Mouse (Mus musculus) hindbrain, embryonic 16.5 days (tissue): Measurements from ENCODE around the gene Kcnh5. TPM values are rescaled to one million over a fixed set of nuclear protein-coding genes. Genes with fewer than 3 reads are reported as not detected.
A peak's percentile ranks its signal among the peaks of the same experiment; 100 is the strongest.

ENCODE experiments used
- ATAC-seq: fragments of 200-750 bp; cut with Nextera tagmentation; 2 replicates; pipeline ENCODE4 v1.8.0; 2017; ENCODE audit warnings: moderate TSS enrichment, moderate library complexity
- H3K27ac ChIP-seq: fragments of 300-500 bp; sonication (generic); 2 replicates; pipeline ENCODE4 v1.5.1; 2014; ENCODE audit warnings: low read depth, mild to moderate bottlenecking, control low read depth, low read length, moderate library complexity
- H3K27me3 ChIP-seq: fragments of 300-500 bp; sonication (generic); replicated peaks from 2 replicates; pipeline ENCODE4 v1.6.1; 2014; ENCODE audit warnings: low read length; ENCODE audit not compliant: control insufficient read depth, insufficient read depth
- H3K36me3 ChIP-seq: fragments of 300-500 bp; sonication (generic); 2 replicates; pipeline ENCODE4 v1.6.1; 2014; ENCODE audit warnings: mild to moderate bottlenecking, low read length, moderate library complexity, mixed read lengths; ENCODE audit not compliant: control insufficient read depth, insufficient read depth
- H3K4me1 ChIP-seq: fragments of 300-500 bp; sonication (generic); 2 replicates; pipeline ENCODE4 v1.6.1; 2014; ENCODE audit warnings: low read depth, low read length; ENCODE audit not compliant: control insufficient read depth, insufficient read depth
- H3K4me2 ChIP-seq: fragments of 300-500 bp; sonication (generic); 2 replicates; pipeline ENCODE4 v1.6.1; 2014; ENCODE audit warnings: mild to moderate bottlenecking, low read length, control low read depth, moderate library complexity
- H3K4me3 ChIP-seq: fragments of 300-500 bp; sonication (generic); 2 replicates; pipeline ENCODE4 v1.5.1; 2014; ENCODE audit warnings: mild to moderate bottlenecking, low read length, control low read depth, moderate library complexity
- H3K9ac ChIP-seq: fragments of 300-500 bp; sonication (generic); 2 replicates; pipeline ENCODE4 v1.6.1; 2014; ENCODE audit warnings: low read depth, mild to moderate bottlenecking, control low read depth, low read length, moderate library complexity
- H3K9me3 ChIP-seq: fragments of 300-500 bp; sonication (generic); 2 replicates; pipeline ENCODE4 v1.6.1; 2014; ENCODE audit warnings: mild to moderate bottlenecking, low read length, moderate library complexity; ENCODE audit not compliant: control insufficient read depth
- whole genome bisulfite sequencing: fragments of 180-500 bp; shearing (Covaris S2); extraction: QIAGEN DNeasy Blood & Tissue Kit; methylation state at CpG from one replicate; pipeline ENCODE4 v1.1.7; 2014; 5-methylcytosine and 5-hydroxymethylcytosine counted together
- polyA plus RNA-seq: library from polyadenylated mRNA; unstranded; fragments of >200 nt; fragmentation: Nextera tagmentation; extraction: Ambion mirVana; gene quantifications from 2 replicates; pipeline ENCODE4 v1.2.1, GENCODE M21; 2015

The Kcnh5 gene
- polyA plus RNA-seq, 1 experiment from 2014 or later = 4.3 TPM

GRCm38 (mm10) chr12:75031970-75032864, 144.9 kb downstream of the Kcnh5 start:
- H3K9me3 ChIP-seq = peaks cover 3% of the 10 kb centered on the region; the same call in 1 of the 2 replicates
- H3K9ac ChIP-seq = no peak overlapping the region
- no peak overlapping the region for H3K4me2 ChIP-seq
- no peak overlapping the region for H3K27ac ChIP-seq
- WGBS = 46% methylated on average over 8 of the region's 8 CpGs
- no peaks in the 10 kb centered on the region for H3K36me3 ChIP-seq
- no peak overlapping the region for H3K4me3 ChIP-seq
- no peaks in the 10 kb centered on the region for H3K27me3 ChIP-seq
- H3K4me1 ChIP-seq = no peaks in the 10 kb centered on the region
- peak; percentile 65 for ATAC-seq

- Histone ChIP-seq H3K27ac (no peak overlapping the region), H3K4me2 (no peak overlapping the region), H3K9ac (no peak overlapping the region), H3K9me3 (no peaks in the 10 kb centered on the region), H3K27me3 (no peaks in the 10 kb centered on the region), H3K36me3 (no peaks in the 10 kb centered on the region), H3K4me3 (no peak overlapping the region), H3K4me1 (no peaks in the 10 kb centered on the region)
- no peak for ATAC-seq
- 94% methylated on average over 3 of the region's 3 CpGs for WGBS
These were observed 205.9 kb downstream of the Kcnh5 start for GRCm38 (mm10) chr12:74971187-74971586.

- no peaks in the 10 kb centered on the region for H3K36me3 ChIP-seq
- ATAC-seq = no peak
- no peak overlapping the region for H3K9ac ChIP-seq
- H3K4me1 ChIP-seq = no peaks in the 10 kb centered on the region
- no peaks in the 10 kb centered on the region for H3K9me3 ChIP-seq
- no peak overlapping the region for H3K4me3 ChIP-seq
- no peak overlapping the region for H3K4me2 ChIP-seq
- no peak overlapping the region for H3K27ac ChIP-seq
- 76% methylated on average over 4 of the region's 4 CpGs for WGBS
- no peaks in the 10 kb centered on the region for H3K27me3 ChIP-seq
These were observed 207.7 kb downstream of the Kcnh5 start for GRCm38 (mm10) chr12:74969420-74969819.

GRCm38 (mm10) chr12:74966266-74966665, 210.9 kb downstream of the Kcnh5 start:
- WGBS = 73% methylated on average over 2 of the region's 2 CpGs
- H3K4me2 ChIP-seq = no peak overlapping the region
- H3K4me3 ChIP-seq = no peak overlapping the region
- no peaks in the 10 kb centered on the region for H3K4me1 ChIP-seq
- H3K9me3 ChIP-seq = no peaks in the 10 kb centered on the region
- no peak for ATAC-seq
- H3K36me3 ChIP-seq = no peaks in the 10 kb centered on the region
- no peak overlapping the region for H3K9ac ChIP-seq
- H3K27ac ChIP-seq = no peak overlapping the region
- no peaks in the 10 kb centered on the region for H3K27me3 ChIP-seq

- 69% methylated on average over 2 of the region's 2 CpGs for WGBS
- Histone ChIP-seq H3K27me3 (no peaks in the 10 kb centered on the region), H3K27ac (no peak overlapping the region), H3K9ac (no peak overlapping the region), H3K4me1 (peaks cover 3% of the 10 kb centered on the region; the same call in 1 of the 2 replicates), H3K9me3 (no peaks in the 10 kb centered on the region), H3K4me3 (no peak overlapping the region), H3K4me2 (no peak overlapping the region), H3K36me3 (no peaks in the 10 kb centered on the region)
- ATAC-seq = no peak
These were observed 224.5 kb downstream of the Kcnh5 start for GRCm38 (mm10) chr12:74952661-74953060.

GRCm38 (mm10) chr12:74951124-74952115, 225.7 kb downstream of the Kcnh5 start:
- H3K4me1 ChIP-seq = peaks cover 3% of the 10 kb centered on the region; the same call in 1 of the 2 replicates
- no peak overlapping the region for H3K4me2 ChIP-seq
- ATAC-seq = peak; percentile 86
- no peak overlapping the region for H3K4me3 ChIP-seq
- H3K27me3 ChIP-seq = no peaks in the 10 kb centered on the region
- H3K9ac ChIP-seq = no peak overlapping the region
- no peaks in the 10 kb centered on the region for H3K36me3 ChIP-seq
- H3K9me3 ChIP-seq = no peaks in the 10 kb centered on the region
- WGBS = 33% methylated on average over 9 of the region's 9 CpGs
- no peak overlapping the region for H3K27ac ChIP-seq

GRCm38 (mm10) chr12:74901331-74901730, 275.8 kb downstream of the Kcnh5 start:
- ATAC-seq = no peak
- Histone ChIP-seq H3K4me1 (peaks cover 2% of the 10 kb centered on the region; the same call in 1 of the 2 replicates), H3K9ac (no peak overlapping the region), H3K36me3 (no peaks in the 10 kb centered on the region), H3K9me3 (no peaks in the 10 kb centered on the region), H3K4me3 (no peak overlapping the region), H3K27ac (no peak overlapping the region), H3K4me2 (no peak overlapping the region), H3K27me3 (no peaks in the 10 kb centered on the region)
- 68% methylated on average over 6 of the region's 6 CpGs for WGBS

- H3K4me1 ChIP-seq = peaks cover 2% of the 10 kb centered on the region; the same call in 1 of the 2 replicates
- no peaks in the 10 kb centered on the region for H3K27me3 ChIP-seq
- H3K4me3 ChIP-seq = no peak overlapping the region
- ATAC-seq = no peak
- H3K9ac ChIP-seq = no peak overlapping the region
- H3K36me3 ChIP-seq = no peaks in the 10 kb centered on the region
- H3K27ac ChIP-seq = no peak overlapping the region
- no peak overlapping the region for H3K4me2 ChIP-seq
- no peaks in the 10 kb centered on the region for H3K9me3 ChIP-seq
These were observed 276.4 kb downstream of the Kcnh5 start for GRCm38 (mm10) chr12:74900777-74901176.

- ATAC-seq = no peak
- Histone ChIP-seq H3K9me3 (no peaks in the 10 kb centered on the region), H3K4me1 (peaks cover 2% of the 10 kb centered on the region; the same call in 1 of the 2 replicates), H3K27ac (no peak overlapping the region), H3K36me3 (no peaks in the 10 kb centered on the region), H3K4me3 (no peak overlapping the region), H3K9ac (no peak overlapping the region), H3K27me3 (no peaks in the 10 kb centered on the region), H3K4me2 (no peak overlapping the region)
- 91% methylated on average over 4 of the region's 4 CpGs for WGBS
These were observed 278.1 kb downstream of the Kcnh5 start for GRCm38 (mm10) chr12:74899055-74899454.
